ENCODE assay signal across 9 mouse cellular contexts in genomic region chr8:72261019-72261418, GRCm38 (mm10). TPM values are rescaled to one million over a fixed set of nuclear protein-coding genes. Genes with fewer than 3 reads are reported as not detected.
A peak's percentile ranks its signal among the peaks of the same experiment; 100 is the strongest.
DNase-seq lines count a peak whose midpoint lies in the region; ATAC-seq lines count a peak whose summit lies in the region.
"Had no signal": no experiment of that assay in that cellular context is flagged by ENCODE, and none has a peak within 500 bp of the region (broad histone marks: within the 10 kb centered on the region; RNA-seq: fewer than 3 reads in every experiment).

No protein-coding gene starts in this region.

- peaks cover 17% of the 10 kb centered on the region for H3K4me1 ChIP-seq in heart, embryonic 13.5 days

- H3K9me3 ChIP-seq in heart, embryonic 13.5 days = no peaks in the 10 kb centered on the region

- 17% methylated on average over 2 of the region's 2 CpGs for WGBS in heart, embryonic 13.5 days

- H3K9ac ChIP-seq in heart, embryonic 13.5 days = peak overlapping the region; percentile 61

- H3K27me3 ChIP-seq in heart, embryonic 13.5 days (replicated peaks) = no peaks in the 10 kb centered on the region

- DNase-seq in cerebellum, adult 8-10 months = peak; percentile 26
- no peak for DNase-seq in cerebellum, adult 11-12 months
- DNase-seq in NIH3T3 (ENCODE audit: low read depth) = peak; percentile 72
- DNase-seq in embryo, embryonic 10.5 days (ENCODE audit: low spot score) = peak; percentile 84
- DNase-seq in kidney, adult 9 months = peak; percentile 71
- peak; percentile 71 for DNase-seq in lung, postnatal 25 days (ENCODE audit: low spot score)
- peak; percentile 49 for DNase-seq in retina, postnatal 7 days (ENCODE audit: low read depth, low spot score)

- H3K36me3 ChIP-seq in heart, embryonic 13.5 days = no peaks in the 10 kb centered on the region

- no peak overlapping the region for H3K4me3 ChIP-seq in heart, embryonic 13.5 days

- peak; percentile 38; the same call in 1 of the 2 replicates for ATAC-seq in heart, embryonic 13.5 days (ENCODE audit: extremely low read depth, insufficient number of reproducible peaks, low FRiP score, low TSS enrichment)

- H3K4me2 ChIP-seq in heart, embryonic 13.5 days = no peak overlapping the region

- peak overlapping the region; percentile 69 for H3K27ac ChIP-seq in heart, embryonic 13.5 days (replicated peaks)
- H3K27ac ChIP-seq: macrophage had no signal

RNA-seq across cellular contexts. Expression of gene Ap1m1, which starts 21.2 kb away (rescaled TPM):
- polyA plus RNA-seq in heart, embryonic 13.5 days (2015; fragmentation: Nextera tagmentation; extraction: Ambion mirVana) = 107 and 116 TPM in 2 replicates

RNA-seq across cellular contexts. Expression of gene Fam32a, which starts 41.5 kb away (rescaled TPM):
- 41.6 and 43.9 TPM in 2 replicates for polyA plus RNA-seq in heart, embryonic 13.5 days (2015; fragmentation: Nextera tagmentation; extraction: Ambion mirVana)

RNA-seq across cellular contexts. Expression of gene Gm10282, which starts 44.0 kb away (rescaled TPM):
- polyA plus RNA-seq in heart, embryonic 13.5 days (2015; fragmentation: Nextera tagmentation; extraction: Ambion mirVana) = 15.9 and 19.4 TPM in 2 replicates

RNA-seq across cellular contexts. Expression of gene Gm11034, which starts 47.6 kb away (rescaled TPM):
- polyA plus RNA-seq in heart, embryonic 13.5 days (2015; fragmentation: Nextera tagmentation; extraction: Ambion mirVana) = not detected in 2 replicates
- polyA plus RNA-seq: macrophage had no signal

RNA-seq across cellular contexts. Expression of gene Cib3, which starts 48.4 kb away (rescaled TPM):
- not detected in 2 replicates for polyA plus RNA-seq in heart, embryonic 13.5 days (2015; fragmentation: Nextera tagmentation; extraction: Ambion mirVana)
- polyA plus RNA-seq: macrophage had no signal
